Mouse (Mus musculus) T-helper 2 cell (primary cell): ENCODE measurements around the gene Lrba.

Experiments
- in situ Hi-C: fragments of 300-600 bp; cut with MboI, MseI; formaldehyde crosslinking; loops from one replicate; pipeline ENCODE4 v1.15.1; 2025; ENCODE audit warnings: high pct_unique_total_duplicates

Gene Lrba

GRCm38 (mm10) chr3:86500586-86500985 is 276.1 kb downstream of the Lrba start:
- in situ Hi-C loops = no loop called here

- in situ Hi-C loops = no loop called here
These were observed 294.1 kb downstream of the Lrba start for GRCm38 (mm10) chr3:86518506-86519109.

GRCm38 (mm10) chr3:86522880-86523505 is 298.5 kb downstream of the Lrba start:
- in situ Hi-C loops = no loop called here

GRCm38 (mm10) chr3:86531531-86532269 is 307.2 kb downstream of the Lrba start:
- in situ Hi-C loops = loop anchor here (5.0 kb wide), 1 partner anchor 79 kb away; no protein-coding TSS in a partner anchor

GRCm38 (mm10) chr3:86536751-86537150 is 312.3 kb downstream of the Lrba start:
- in situ Hi-C loops = no loop called here

- in situ Hi-C loops = no loop called here
These were observed 314.4 kb downstream of the Lrba start for GRCm38 (mm10) chr3:86538645-86539554.

- in situ Hi-C loops = no loop called here
These were observed 315.2 kb downstream of the Lrba start for GRCm38 (mm10) chr3:86539555-86540168.

GRCm38 (mm10) chr3:86541074-86541614 is 316.7 kb downstream of the Lrba start:
- in situ Hi-C loops = no loop called here

GRCm38 (mm10) chr3:86541863-86542397 is 317.4 kb downstream of the Lrba start:
- in situ Hi-C loops = no loop called here

GRCm38 (mm10) chr3:86544785-86545184 is 320.3 kb downstream of the Lrba start:
- in situ Hi-C loops = no loop called here

GRCm38 (mm10) chr3:86545945-86546344 is 321.5 kb downstream of the Lrba start:
- in situ Hi-C loops = no loop called here

- in situ Hi-C loops = no loop called here
These were observed 322.2 kb downstream of the Lrba start for GRCm38 (mm10) chr3:86546471-86547250.

GRCm38 (mm10) chr3:86547251-86547791 is 322.8 kb downstream of the Lrba start:
- in situ Hi-C loops = no loop called here

- in situ Hi-C loops = no loop called here
These were observed 323.9 kb downstream of the Lrba start, which contains the start of gene Mab21l2 for GRCm38 (mm10) chr3:86548091-86549015. TSS of gene Mab21l2 (minus strand) at chr3:86548629.

GRCm38 (mm10) chr3:86550301-86551010 is 326.0 kb downstream of the Lrba start:
- in situ Hi-C loops = no loop called here

- in situ Hi-C loops = no loop called here
These were observed 326.7 kb downstream of the Lrba start for GRCm38 (mm10) chr3:86551011-86551728.

GRCm38 (mm10) chr3:86552170-86552569 is 327.7 kb downstream of the Lrba start:
- in situ Hi-C loops = no loop called here
